Mouse (Mus musculus): ENCODE results near the gene Eif4a1.
"Not testable (repeated sequence)": the region's sequence is repeated elsewhere in the genome, so short reads cannot be mapped to it uniquely, and the experiment has no call there.

Gene Eif4a1

GRCm38 (mm10) chr11:69672211-69672706, at the start of gene Eif4a1:
Eif4a1 (minus strand) TSS chr11:69672423.
- peak; percentile 100 for DNase-seq

- no peak for DNase-seq
Measured at GRCm38 (mm10) chr11:69720852-69721251, 48.6 kb upstream of the Eif4a1 start.

- DNase-seq: no peak
Measured at GRCm38 (mm10) chr11:69719423-69719822, 47.2 kb upstream of the Eif4a1 start.

GRCm38 (mm10) chr11:69718661-69719060, 46.4 kb upstream of the Eif4a1 start:
- DNase-seq: no peak

- DNase-seq: no peak
Measured at GRCm38 (mm10) chr11:69716953-69717352, 44.7 kb upstream of the Eif4a1 start.

GRCm38 (mm10) chr11:69715929-69716328, 43.7 kb upstream of the Eif4a1 start:
- no peak for DNase-seq

GRCm38 (mm10) chr11:69715482-69715881, 43.3 kb upstream of the Eif4a1 start:
- DNase-seq: peak; percentile 42

GRCm38 (mm10) chr11:69714636-69715329, 42.6 kb upstream of the Eif4a1 start:
- DNase-seq: peak; percentile 54

- no peak for DNase-seq
Measured at GRCm38 (mm10) chr11:69712954-69713672, 40.9 kb upstream of the Eif4a1 start.

GRCm38 (mm10) chr11:69711082-69711481, 38.9 kb upstream of the Eif4a1 start:
- DNase-seq: no peak

GRCm38 (mm10) chr11:69710470-69710869, 38.2 kb upstream of the Eif4a1 start:
- no peak for DNase-seq

- no peak for DNase-seq
Measured at GRCm38 (mm10) chr11:69709554-69710446, 37.6 kb upstream of the Eif4a1 start.

GRCm38 (mm10) chr11:69708614-69709265, 36.5 kb upstream of the Eif4a1 start:
- no peak for DNase-seq

GRCm38 (mm10) chr11:69707873-69708381, 35.7 kb upstream of the Eif4a1 start:
- DNase-seq: no peak

GRCm38 (mm10) chr11:69707480-69707847, 35.2 kb upstream of the Eif4a1 start:
- no peak for DNase-seq

GRCm38 (mm10) chr11:69706775-69707479, 34.7 kb upstream of the Eif4a1 start:
- no peak for DNase-seq

GRCm38 (mm10) chr11:69704613-69705010, 32.4 kb upstream of the Eif4a1 start:
- DNase-seq: no peak

GRCm38 (mm10) chr11:69703814-69704612, 31.8 kb upstream of the Eif4a1 start:
- no peak for DNase-seq

- not testable (repeated sequence) for DNase-seq
Measured at GRCm38 (mm10) chr11:69703381-69703780, 31.2 kb upstream of the Eif4a1 start.

GRCm38 (mm10) chr11:69702886-69703285, 30.7 kb upstream of the Eif4a1 start:
- not testable (repeated sequence) for DNase-seq

- DNase-seq: no peak
Measured at GRCm38 (mm10) chr11:69699595-69699994, 27.4 kb upstream of the Eif4a1 start.
